Mouse (Mus musculus) forebrain, embryonic 16.5 days (tissue): ENCODE measurements around the gene Epb41l3. TPM values are rescaled to one million over a fixed set of nuclear protein-coding genes. Genes with fewer than 3 reads are reported as not detected.
"Not testable (repeated sequence)": the region's sequence is repeated elsewhere in the genome, so short reads cannot be mapped to it uniquely, and the experiment has no call there.

Experiments used
- ATAC-seq: fragments of 200-750 bp; cut with Nextera tagmentation; 2 replicates; pipeline ENCODE4 v1.8.0; 2017; ENCODE audit warnings: mild to moderate bottlenecking, moderate library complexity
- H3K27ac ChIP-seq: fragments of 300-500 bp; sonication (generic); 2 replicates; pipeline ENCODE4 v1.5.1; 2014; ENCODE audit warnings: low read length, control low read depth
- H3K27me3 ChIP-seq: fragments of 300-500 bp; sonication (generic); replicated peaks from 2 replicates; pipeline ENCODE4 v1.6.1; 2014; ENCODE audit warnings: low read length; ENCODE audit not compliant: control insufficient read depth, insufficient read depth
- H3K36me3 ChIP-seq: fragments of 300-500 bp; sonication (generic); 2 replicates; pipeline ENCODE4 v1.6.1; 2014; ENCODE audit not compliant: control insufficient read depth, insufficient read depth
- H3K4me1 ChIP-seq: fragments of 300-500 bp; sonication (generic); replicated peaks from 2 replicates; pipeline ENCODE4 v1.6.1; 2014; ENCODE audit warnings: low read length; ENCODE audit not compliant: control insufficient read depth, insufficient read depth
- H3K4me2 ChIP-seq: fragments of 300-500 bp; sonication (generic); 2 replicates; pipeline ENCODE4 v1.6.1; 2014; ENCODE audit warnings: mild to moderate bottlenecking, low read length, control low read depth
- H3K4me3 ChIP-seq: fragments of 300-500 bp; sonication (generic); replicated peaks from 2 replicates; pipeline ENCODE4 v1.5.1; 2014; ENCODE audit warnings: mild to moderate bottlenecking, low read length, control low read depth
- H3K9ac ChIP-seq: fragments of 300-500 bp; sonication (generic); replicated peaks from 2 replicates; pipeline ENCODE4 v1.6.1; 2014; ENCODE audit warnings: low read depth, low read length, control low read depth
- H3K9me3 ChIP-seq: fragments of 300-500 bp; sonication (generic); 2 replicates; pipeline ENCODE4 v1.6.1; 2016; ENCODE audit warnings: low read length; ENCODE audit not compliant: control insufficient read depth
- WGBS: fragments of 180-500 bp; shearing (Covaris S2); extraction: QIAGEN DNeasy Blood & Tissue Kit; methylation state at CpG from one replicate; pipeline ENCODE4 v1.1.7; 2014; 5-methylcytosine and 5-hydroxymethylcytosine counted together
- polyA plus RNA-seq: library from polyadenylated mRNA; unstranded; fragments of >200 nt; fragmentation: Nextera tagmentation; extraction: Ambion mirVana; gene quantifications from 2 replicates; pipeline ENCODE4 v1.2.1, GENCODE M21; 2015

Gene Epb41l3
- polyA plus RNA-seq, 1 experiment from 2014 or later: 84.2 TPM

DNA sequence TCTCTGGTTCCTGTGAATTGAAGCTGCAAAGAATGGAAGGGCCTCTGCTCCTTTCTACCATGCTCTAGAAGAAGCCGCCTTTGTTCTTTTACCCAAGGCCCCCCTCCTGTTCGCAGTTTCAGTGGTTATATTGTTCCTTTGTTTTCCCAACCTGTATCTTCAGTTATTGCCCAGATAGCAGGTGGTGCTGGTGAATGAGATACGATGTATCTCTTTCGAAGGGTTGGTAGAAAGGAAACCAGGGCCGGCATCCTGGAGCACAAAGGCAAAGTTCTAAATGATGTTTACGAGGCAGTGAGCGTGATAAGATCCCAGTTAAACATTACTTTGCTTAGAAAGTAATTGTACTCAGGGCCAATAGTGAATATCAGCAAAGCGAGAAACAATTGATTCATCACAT lies 27.8 kb downstream of the Epb41l3 start:
- H3K36me3 ChIP-seq: no peaks in the 10 kb centered on the region
- H3K9ac ChIP-seq: no peak overlapping the region
- ATAC-seq: no peak
- H3K27me3 ChIP-seq: no peaks in the 10 kb centered on the region
- H3K4me1 ChIP-seq: no peaks in the 10 kb centered on the region
- H3K4me2 ChIP-seq: no peak overlapping the region
- H3K9me3 ChIP-seq: no peaks in the 10 kb centered on the region
- H3K4me3 ChIP-seq: no peak overlapping the region
- no peak overlapping the region for H3K27ac ChIP-seq
- 66% methylated on average over 8 of the region's 8 CpGs for WGBS

DNA sequence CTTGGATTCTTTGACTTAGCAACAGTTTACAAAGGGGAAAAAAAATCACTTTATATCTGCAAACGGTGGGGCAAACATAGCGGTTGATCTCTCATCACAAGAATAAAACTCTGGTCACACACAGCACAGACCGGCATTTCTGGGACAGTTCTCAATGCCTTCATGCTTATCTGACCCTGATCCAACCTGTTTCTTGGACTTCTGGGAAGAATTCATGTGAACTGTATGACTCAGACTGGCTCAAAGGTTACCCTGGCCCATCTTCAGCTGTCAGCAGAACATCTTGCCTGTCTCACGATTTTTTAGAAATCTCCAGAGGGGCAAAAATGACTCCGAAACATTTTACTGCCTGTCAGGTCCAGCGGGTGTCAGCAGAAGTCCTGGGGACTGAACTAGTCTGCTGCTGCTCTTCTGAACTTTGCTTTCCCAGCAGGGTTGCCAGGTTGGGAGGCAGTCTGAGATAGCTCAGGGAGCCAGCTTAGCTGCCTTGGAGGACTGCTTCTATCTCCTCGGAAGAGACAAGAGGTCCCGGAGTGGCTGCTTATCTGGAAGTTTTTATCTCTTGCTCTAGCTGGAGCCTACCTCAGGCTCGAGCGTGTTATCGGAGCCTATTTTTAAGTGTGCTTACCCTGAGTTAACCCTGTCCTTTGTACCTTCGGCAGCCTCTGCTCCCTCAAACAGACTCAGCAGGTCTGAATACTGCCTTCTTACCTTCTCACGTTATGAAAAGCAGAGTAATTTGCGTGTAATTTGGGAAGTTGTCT lies 29.7 kb downstream of the Epb41l3 start:
- ATAC-seq: no peak
- Histone ChIP-seq H3K9me3 (no peaks in the 10 kb centered on the region), H3K27me3 (no peaks in the 10 kb centered on the region), H3K27ac (no peak overlapping the region), H3K4me3 (no peak overlapping the region), H3K36me3 (no peaks in the 10 kb centered on the region), H3K4me1 (no peaks in the 10 kb centered on the region), H3K4me2 (no peak overlapping the region), H3K9ac (no peak overlapping the region)
- 74% methylated on average over 14 of the region's 14 CpGs for WGBS

DNA sequence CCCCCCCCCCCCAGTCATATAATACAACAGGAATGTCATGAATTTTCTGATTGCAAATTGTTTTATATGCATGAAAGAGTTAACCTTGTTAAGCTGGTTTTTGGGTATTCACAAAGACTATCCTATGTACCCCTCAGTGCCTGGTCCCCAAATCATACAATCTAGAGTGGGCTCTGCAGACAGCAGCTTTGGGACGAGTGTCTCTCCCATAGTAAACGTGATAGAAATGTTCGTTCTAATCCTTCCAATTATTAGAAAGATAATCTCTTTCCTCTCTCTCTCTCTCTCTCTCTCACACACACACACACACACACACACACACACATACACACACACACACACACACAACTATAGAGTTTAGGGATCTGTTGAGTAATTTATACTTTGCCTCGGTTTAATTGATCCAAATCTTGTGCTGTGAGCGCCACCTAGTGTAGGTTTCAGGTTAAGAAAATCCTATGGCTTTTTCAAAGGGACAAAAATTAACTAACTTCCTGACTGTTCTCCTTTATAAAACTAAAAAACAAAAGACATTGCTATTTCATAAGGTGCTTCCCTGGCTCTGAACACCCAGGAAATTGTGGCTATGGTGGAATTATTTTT lies 30.4 kb downstream of the Epb41l3 start:
- Histone ChIP-seq H3K9me3 (no peaks in the 10 kb centered on the region), H3K27me3 (no peaks in the 10 kb centered on the region), H3K4me1 (no peaks in the 10 kb centered on the region), H3K27ac (no peak overlapping the region), H3K9ac (no peak overlapping the region), H3K4me2 (no peak overlapping the region), H3K36me3 (no peaks in the 10 kb centered on the region), H3K4me3 (no peak overlapping the region)
- 32% methylated on average over 5 of the region's 5 CpGs for WGBS
- ATAC-seq: peak; percentile 43; the same call in 1 of the 2 replicates

DNA sequence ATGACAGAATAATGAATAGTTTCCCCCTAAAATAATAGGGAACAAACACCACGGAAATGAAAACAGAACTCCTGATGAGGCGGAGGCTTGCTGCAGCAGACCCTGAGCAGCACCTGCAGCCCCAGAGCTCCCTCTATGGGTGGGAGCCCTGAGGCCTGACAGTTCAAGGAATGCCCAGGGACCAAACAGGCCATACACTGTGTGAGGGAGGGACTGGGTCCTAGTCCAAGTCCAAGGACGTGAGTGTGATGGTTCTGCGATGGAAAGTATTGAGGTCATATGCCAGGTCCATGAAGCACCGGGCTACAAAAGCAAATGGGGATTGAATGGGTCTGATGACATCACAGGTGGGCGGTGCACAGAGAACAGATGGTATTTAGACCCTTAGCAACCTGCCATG lies 33.7 kb downstream of the Epb41l3 start:
- H3K4me1 ChIP-seq: no peaks in the 10 kb centered on the region
- H3K4me3 ChIP-seq: no peak overlapping the region
- no peak overlapping the region for H3K9ac ChIP-seq
- 54% methylated on average over 6 of the region's 6 CpGs for WGBS
- ATAC-seq: no peak
- no peaks in the 10 kb centered on the region for H3K27me3 ChIP-seq
- no peak overlapping the region for H3K4me2 ChIP-seq
- no peak overlapping the region for H3K27ac ChIP-seq
- no peaks in the 10 kb centered on the region for H3K36me3 ChIP-seq
- no peaks in the 10 kb centered on the region for H3K9me3 ChIP-seq

GRCm38 (mm10) chr17:69112232-69112631 lies 36.7 kb downstream of the Epb41l3 start:
- Histone ChIP-seq H3K27ac (no peak overlapping the region), H3K4me2 (no peak overlapping the region), H3K36me3 (no peaks in the 10 kb centered on the region), H3K9me3 (no peaks in the 10 kb centered on the region), H3K27me3 (no peaks in the 10 kb centered on the region), H3K9ac (no peak overlapping the region), H3K4me1 (no peaks in the 10 kb centered on the region), H3K4me3 (no peak overlapping the region)
- 30% methylated on average over 2 of the region's 2 CpGs for WGBS
- peak; percentile 62; the same call in 1 of the 2 replicates for ATAC-seq

- WGBS: 68% methylated on average over 8 of the region's 8 CpGs
- Histone ChIP-seq H3K4me1 (peaks cover 19% of the 10 kb centered on the region), H3K9me3 (no peaks in the 10 kb centered on the region), H3K36me3 (no peaks in the 10 kb centered on the region), H3K9ac (no peak overlapping the region), H3K4me2 (no peak overlapping the region), H3K27ac (no peak overlapping the region), H3K4me3 (no peak overlapping the region), H3K27me3 (no peaks in the 10 kb centered on the region)
- no peak for ATAC-seq
These were observed 43.7 kb downstream of the Epb41l3 start for GRCm38 (mm10) chr17:69119183-69119582.

DNA sequence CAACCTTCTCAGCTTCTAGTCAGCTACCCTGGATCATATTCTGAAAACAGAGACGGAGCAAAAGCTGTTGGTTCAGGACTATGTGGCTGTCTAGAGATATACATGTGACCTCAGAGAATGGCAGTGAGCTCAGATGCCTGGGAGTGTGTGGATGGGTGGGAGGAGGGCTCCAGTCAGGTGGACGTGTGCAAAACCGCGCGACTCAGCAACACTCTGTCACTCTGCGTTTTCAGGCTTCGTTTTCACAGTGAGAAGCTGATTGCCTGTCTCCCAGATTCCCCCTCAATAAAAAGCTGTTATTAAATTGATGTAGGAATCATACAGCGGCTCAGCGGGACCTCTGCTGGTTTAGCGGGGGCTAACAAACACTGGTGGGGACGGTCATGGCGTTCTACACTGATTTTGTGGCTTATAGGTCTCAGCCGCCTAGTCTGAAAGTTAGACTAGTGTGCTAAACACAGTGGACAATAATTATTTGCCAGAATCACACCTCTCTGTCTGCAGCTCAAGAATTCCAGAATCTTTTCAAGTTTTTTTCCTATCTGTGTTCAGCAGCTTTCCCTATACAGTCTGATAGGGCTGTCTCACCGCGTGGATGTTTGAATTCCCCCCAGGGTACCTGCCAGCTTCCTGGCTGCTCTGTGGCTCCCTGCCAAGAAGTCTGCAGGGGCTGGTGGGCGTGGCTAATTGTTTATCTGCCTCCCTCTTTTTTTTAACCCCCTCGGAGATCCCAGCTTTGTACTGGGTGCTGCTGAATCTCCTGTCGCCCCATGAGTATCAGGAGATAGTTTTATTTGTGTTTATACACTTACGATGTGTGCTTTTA lies 45.3 kb downstream of the Epb41l3 start:
- Histone ChIP-seq H3K27me3 (no peaks in the 10 kb centered on the region), H3K4me1 (peaks cover 19% of the 10 kb centered on the region), H3K27ac (no peak overlapping the region), H3K4me3 (peak overlapping the region; percentile 10; the same call in 1 of the 2 replicates), H3K9me3 (no peaks in the 10 kb centered on the region), H3K36me3 (no peaks in the 10 kb centered on the region), H3K4me2 (peak overlapping the region; percentile 54), H3K9ac (no peak overlapping the region)
- ATAC-seq: peak; percentile 78
- WGBS: 5% methylated on average over 19 of the region's 19 CpGs

DNA sequence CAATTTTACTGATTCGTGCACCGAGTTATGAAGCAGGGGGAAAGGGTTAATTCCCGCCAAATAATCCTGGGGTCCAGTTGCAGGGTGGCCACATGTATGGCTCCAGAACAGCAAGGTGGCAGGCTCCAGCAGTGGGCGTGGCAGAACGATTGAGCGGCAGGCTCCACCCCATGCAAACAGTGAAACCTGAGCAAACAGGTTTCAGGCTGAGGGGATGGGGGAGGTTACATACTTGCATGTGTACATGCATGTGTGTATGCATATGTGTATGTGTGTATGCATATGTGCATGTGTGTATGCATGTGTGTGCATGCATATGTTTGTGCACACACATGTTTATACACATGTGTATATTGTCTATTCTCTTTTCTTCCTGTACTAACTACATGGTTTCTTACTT lies 46.9 kb downstream of the Epb41l3 start:
- Histone ChIP-seq H3K4me1 (peaks cover 19% of the 10 kb centered on the region), H3K4me2 (peak overlapping the region; percentile 29)
- not testable (repeated sequence) for H3K27me3 ChIP-seq, H3K9ac ChIP-seq, H3K36me3 ChIP-seq, H3K4me3 ChIP-seq, H3K9me3 ChIP-seq, H3K27ac ChIP-seq
- ATAC-seq: peak; percentile 11; the same call in 1 of the 2 replicates
- 8% methylated on average over 6 of the region's 6 CpGs for WGBS

DNA sequence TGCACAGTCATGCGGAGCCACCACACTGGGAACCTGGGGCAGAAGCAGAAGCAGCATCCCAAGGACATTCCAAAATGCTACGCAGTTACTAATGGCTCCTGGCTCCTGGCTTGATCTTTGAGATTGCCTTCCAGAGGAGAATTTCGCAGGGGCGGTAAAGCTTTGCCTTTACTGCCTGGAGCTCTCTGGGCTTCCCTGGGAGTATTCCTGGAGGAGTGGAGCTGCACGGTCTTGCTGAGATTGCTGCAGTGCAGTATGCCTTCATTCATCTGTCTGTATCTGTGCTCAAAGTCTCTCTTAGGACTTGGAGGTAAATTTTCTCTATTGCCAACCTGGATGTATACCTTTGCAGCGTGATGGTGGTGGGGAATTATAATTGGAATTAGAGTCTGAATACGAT lies 52.0 kb downstream of the Epb41l3 start:
- whole genome bisulfite sequencing: 82% methylated on average over 7 of the region's 7 CpGs
- Histone ChIP-seq H3K9ac (no peak overlapping the region), H3K4me3 (no peak overlapping the region), H3K27me3 (no peaks in the 10 kb centered on the region), H3K36me3 (no peaks in the 10 kb centered on the region), H3K27ac (no peak overlapping the region), H3K9me3 (no peaks in the 10 kb centered on the region), H3K4me1 (no peaks in the 10 kb centered on the region), H3K4me2 (no peak overlapping the region)
- no peak for ATAC-seq
